Mouse (Mus musculus): ENCODE data around the gene Fgfr2.
"Not testable (repeated sequence)": the region's sequence is repeated elsewhere in the genome, so short reads cannot be mapped to it uniquely, and the experiment has no call there.

Fgfr2 gene

DNA sequence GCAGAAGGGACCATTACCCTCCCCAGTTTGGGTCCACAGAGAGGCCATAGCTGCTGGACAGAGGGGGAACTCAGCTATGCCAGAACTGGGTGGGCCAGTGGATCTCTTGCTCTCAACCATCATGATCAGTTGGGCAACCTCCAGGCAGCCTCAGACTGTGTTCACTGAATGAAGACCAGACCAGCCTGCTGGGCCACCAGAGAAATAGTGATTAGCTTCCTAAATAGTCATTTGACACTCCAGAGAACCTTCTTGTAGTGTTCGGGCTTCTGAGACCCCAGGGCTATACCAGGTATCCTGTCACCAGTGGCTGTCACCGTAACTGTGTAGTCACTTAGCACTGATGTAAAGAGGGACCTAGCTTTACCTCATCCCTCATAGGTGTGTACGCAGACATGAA is 440.8 kb downstream of the Fgfr2 start:
- no peak for DNase-seq

DNA sequence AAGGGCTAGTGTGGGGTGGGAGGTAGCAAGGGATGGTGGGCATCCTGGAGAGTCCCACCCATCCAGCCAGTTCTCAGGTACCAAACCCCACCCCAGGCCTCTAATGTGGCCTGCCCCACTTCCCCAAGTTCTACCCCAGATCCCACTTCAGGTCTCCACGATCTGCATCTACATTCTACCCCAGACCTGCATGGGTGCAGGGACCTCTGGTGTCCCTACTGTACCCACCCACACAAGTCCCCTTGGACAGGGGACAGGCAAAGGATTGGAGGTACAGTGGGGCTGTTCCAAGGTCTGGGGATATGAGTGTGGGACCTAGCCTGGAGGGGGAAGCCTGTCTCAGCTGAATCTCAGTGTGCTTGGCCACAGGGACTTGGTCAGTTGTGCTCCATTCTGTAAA is 441.3 kb downstream of the Fgfr2 start:
- DNase-seq, result no peak

DNA sequence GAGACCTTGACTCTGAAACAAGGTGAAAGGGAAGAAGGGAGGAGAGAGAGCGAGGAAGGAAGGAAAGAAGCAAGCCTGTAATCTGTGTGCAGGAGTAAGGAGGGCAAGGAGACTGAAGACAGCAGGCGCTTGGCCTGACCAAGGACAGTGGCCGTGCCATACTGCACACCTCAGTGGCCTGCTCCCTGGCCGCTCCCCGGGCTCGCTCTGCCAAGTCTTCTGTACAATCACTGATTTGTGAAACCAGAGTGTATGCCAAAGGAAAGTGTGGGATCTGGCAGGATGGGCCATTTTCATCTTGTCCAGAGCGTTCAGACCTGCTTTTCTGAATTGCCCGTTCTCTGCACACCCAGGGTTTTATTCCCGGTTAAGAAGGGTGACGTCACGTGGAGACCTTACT is 441.9 kb downstream of the Fgfr2 start:
- no peak for DNase-seq

DNA sequence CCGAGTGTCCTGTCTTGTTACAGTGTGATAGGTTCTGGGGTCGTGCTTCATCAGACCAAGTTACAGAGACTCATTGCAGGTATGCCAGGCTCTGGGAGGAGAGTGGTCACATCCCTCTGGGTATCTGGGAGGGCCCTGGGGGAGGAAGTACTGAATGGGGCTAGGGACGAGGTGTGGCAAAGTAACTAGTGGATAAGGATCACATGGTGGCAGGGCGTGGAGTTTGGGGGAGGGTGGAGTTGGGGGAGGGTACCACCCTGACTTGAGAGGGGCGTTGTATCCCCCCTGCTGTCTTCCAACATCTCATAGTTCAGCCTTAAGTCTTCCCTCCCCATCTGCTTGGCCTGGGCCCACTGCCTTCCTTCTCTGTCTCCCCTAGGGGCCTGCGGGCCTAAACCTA is 443.6 kb downstream of the Fgfr2 start:
- no peak for DNase-seq

DNA sequence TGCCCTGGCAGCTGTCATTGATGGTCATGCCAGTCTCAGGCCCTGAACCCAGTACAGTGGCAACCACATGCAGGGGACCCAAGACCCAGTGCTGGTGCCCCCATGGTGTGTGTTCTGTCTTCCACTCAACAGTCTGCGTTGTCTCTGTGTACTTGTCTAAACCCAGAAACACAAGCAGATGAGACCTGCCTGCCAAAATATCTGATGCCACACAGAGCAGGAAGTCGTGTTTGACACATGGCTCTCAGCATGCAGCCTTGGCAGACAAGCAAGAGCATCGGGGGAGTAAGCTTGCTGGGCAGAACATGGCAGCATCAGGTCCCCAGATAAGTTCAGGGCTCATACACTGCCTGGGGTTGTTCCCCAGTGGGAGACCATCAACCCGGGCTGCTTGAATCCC is 444.0 kb downstream of the Fgfr2 start:
- no peak for DNase-seq

DNA sequence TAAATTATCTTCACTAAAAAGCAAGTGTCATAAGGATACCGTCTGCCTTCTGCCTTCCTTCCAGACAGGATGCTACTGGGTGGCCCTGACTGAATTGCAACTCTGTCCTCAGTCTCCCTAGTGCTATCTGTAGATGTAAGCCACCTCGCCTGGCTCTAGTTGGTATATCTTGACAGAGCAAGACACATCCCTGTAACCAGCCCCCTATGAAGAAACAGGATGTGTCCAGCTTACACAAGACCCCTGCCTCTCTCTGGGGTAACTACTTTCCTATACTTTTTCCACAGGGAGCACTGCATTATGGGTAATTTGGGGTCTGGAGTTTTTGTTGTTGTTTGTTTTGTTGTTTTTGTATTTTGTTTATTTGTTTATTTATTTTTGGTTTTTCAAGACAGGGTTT is 447.2 kb downstream of the Fgfr2 start:
- DNase-seq, result no peak

DNA sequence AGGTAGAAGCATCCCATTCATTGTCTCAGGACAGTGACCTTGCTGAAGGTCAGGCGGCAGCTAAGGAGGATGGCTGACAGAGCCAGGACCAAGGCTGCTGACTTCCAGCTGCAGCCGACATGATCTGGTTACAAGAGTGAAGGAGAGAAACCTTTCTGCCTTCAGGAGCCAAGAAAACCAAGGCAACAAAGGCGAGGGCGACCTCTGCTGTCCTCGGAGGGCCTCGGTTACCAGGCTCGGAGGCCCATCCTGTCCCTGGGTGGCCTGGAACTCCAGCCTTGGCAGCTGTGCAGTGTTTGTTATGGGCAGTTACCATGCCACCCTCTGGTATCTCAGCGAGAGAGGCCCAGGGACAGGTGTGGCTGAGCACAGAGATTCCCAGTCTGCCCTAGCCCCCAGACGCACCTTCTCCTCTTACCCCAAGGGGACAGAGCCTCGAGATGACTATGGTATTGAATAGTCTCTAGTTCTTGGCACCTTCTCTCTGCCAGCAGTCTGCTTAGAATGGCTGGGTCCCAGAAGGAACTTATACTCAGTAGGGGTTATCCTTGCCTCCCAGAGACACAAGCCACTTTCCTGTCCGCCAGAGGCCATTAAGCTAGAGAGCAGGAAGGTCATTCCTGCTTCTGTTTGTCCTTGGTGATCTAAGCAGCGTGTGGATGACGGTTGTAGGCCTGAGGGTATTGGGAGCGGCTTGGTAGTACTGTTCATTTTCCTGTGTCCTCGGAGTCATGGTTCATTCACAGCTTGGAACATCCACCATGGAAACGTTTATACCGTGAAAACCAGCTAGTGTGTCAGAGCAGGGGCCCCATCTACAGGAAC is 449.0 kb downstream of the Fgfr2 start:
- no peak for DNase-seq

DNA sequence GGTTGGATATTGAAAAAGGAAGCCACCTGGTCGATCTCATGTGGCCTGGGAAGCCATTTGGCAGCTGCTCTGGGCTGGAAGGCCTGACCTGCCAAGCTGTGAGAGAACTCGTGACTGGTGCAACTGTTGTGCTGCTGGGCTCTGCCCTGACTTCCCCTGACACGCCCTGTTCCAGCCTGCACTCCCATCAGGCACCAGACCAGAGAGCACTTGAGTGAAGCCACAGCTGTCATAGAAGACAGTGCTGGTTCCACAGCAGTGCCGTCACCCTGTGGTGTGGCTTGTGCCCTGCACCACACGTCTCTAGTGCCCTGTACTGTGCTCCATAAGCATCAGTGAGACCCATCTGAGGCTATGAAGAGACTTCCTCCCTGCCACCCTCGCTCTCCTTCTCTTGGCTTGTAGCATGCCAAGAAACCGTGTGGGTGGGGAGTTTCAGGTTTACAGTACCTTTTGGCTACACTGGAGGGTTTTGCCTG is 450.6 kb downstream of the Fgfr2 start:
- DNase-seq, result no peak

DNA sequence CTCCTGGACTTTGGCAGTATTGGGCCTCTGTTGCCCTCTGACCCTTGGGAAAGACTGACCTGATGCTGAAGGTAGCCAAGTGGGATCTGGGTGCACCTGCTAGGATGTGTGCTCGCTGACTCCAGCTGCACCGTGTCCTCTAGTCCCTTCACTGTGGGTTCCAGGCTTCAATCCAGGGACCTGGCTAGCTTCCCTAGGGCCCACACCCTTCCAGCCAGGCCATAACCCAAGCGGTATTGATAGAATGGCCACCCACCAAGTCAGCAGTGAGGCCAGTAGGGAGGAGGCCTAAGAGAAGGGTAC is 452.3 kb downstream of the Fgfr2 start:
- DNase-seq, result no peak

DNA sequence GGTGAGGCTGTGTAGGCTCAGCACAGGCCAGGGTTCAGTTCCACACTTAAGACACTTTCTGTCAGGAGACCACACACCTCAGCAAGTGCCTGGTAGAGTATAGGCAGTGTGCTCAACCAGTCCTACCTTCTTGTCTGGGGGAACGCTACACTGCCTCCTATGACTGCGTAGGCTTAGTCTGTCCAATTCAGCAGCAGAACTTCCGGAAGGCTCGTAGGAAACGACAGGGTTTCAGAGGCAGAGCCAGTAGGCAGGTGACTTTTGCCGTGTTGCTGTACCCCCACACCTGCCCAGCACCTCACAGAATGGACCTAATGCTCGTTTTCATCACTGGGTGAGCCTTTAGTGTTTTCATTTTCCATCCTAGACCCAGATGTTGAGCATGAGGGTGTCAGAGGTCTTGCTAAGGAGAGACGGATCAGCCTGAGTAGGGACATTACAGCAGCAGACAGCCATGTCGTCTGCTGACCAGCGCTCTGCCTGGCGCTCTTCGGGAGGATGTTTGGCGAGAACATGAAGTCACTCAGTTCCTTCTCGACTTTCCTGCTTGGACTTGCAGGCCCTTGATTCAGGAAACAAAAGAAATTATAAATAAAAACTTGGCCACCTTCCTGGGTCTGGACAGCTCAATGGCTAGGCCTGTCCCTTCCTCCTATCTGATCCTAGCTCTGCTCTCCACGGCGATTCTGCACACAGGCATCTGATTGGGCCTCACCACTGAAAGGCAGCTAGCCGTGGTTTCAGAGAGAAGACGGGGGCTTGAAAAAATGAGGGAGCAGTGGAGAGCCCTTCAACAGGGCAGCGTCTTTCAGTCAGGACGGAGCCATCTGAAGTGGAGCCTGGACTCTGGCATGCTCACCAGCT is 452.9 kb downstream of the Fgfr2 start:
- no peak for DNase-seq

DNA sequence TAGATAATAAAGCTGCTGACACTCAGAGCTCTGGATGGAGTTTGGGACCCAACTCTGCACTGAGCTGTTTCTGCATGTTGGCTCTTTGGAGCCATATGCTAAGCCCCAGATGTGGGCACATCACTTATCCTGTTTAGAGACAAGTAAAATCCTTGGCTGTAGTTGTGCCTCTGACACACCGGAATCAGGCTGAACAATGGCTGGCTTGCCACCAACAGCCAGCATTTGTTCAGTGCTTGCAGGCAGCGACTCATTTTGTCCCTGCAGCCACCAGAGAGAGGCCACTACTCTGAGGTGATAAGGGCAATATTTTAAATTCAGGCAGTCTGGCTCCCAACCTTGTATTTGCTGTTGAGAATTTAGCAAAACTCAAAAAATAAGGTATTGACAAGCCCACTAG is 454.5 kb downstream of the Fgfr2 start:
- DNase-seq, result no peak

DNA sequence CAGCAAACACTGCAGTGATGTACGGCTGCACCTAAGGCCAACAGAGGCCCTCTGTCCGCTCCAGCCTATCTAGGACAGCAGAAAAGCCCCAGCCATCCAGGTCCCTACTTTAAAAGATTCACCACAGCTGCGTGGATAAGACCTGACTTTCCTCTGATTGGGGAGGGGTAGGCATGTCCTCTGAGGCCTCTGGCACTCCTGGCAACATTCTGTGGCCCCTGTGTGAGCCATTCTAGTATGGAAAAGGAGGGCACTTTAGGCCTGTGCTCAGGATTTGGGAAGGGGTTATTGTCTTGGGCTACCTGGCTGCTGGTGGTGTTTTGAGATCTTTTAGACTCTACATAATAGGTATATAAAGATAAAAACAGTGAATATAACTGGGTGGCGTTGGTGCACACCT is 456.6 kb downstream of the Fgfr2 start:
- DNase-seq, result no peak

DNA sequence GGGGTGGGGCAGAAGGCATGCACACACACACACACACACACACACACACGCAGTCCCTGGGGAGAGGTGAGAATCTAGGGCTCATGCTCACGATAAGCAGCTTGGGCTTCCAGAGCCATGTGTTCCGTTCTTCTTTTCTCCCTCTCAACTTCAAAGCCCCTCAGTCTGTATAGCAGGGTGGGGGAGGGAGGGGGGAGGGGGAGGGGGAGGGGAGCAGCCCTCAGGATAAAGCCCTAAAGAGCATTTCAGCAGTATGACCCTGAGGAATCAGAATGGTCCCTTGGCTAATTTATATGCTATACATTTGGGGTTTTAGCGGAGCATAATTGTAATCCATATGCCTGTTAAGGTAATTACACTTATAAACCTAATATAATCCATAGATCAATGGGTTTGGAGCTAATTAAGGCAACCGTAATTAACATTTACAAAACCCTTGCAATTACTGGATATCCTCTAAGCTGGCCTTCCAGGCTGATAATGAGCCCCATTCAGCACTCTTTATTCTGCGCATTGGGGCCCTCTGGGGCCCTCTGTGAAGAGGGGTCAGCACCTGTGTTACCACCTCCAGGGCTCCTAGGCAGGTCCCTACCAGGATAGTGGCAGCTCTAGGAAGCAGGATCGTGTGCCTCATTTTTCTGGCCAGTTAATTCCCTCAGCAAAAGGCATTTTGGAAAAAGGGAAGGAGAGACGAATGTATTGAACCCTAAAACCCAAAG is 457.3 kb downstream of the Fgfr2 start:
- DNase-seq, result no peak

DNA sequence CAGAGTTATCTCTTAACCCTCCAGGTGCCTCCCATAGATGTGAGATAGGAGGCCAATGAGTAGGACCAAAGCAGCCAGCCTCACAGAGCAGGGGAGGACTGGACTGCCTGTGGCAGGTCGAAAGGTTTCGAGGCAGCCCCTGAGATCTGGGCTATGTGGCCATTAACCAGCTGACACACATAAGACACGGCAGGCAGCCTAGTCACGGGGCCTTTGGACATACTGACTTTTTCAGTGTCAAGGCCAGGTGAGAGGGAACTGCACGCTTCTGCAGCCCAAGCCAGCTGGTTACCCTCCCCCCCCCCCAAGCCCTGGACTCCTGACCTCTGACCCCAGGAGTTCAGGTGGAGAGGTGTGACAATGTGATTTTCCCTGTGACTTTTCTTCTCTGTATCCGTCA is 458.3 kb downstream of the Fgfr2 start:
- no peak for DNase-seq

DNA sequence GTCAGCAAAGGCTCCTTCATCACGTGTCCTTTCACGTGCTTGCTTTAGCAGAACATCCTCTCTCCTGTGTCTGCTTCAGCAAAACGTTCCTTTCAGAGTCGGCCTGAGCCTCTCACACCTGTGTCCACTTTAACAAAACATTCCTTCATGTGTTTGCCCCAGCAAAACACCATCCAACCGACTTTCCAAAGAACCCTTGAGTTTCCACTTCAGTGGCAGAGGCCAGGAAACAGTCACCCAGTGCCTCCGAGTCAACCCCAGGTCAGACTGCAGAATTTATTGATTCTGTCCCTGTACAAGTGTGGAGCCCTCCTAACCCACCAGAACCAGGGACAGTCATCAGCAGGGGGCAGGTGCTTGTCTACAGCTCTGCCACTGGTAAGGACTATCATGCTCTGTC is 460.3 kb downstream of the Fgfr2 start:
- not testable (repeated sequence) for DNase-seq

DNA sequence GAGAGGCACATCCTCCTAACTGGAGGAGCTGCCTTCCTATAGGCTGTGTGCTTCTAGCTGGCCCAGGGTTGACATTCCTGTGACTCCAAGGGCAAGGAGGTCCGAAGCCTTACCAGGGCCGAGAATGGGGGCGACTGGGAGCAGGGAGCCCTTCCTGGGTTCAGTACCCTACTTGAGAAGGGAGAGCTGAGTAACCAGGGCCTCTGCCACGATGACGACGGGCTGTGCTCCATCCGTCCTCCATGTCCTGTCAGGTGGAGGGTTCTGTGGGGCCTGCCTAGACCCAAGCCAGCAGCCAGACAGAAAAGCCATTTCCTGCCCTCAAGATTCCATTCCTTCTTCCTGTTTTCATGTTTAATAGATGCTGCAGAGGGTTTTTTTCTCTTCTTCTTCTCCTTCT is 463.5 kb downstream of the Fgfr2 start:
- no peak for DNase-seq

DNA sequence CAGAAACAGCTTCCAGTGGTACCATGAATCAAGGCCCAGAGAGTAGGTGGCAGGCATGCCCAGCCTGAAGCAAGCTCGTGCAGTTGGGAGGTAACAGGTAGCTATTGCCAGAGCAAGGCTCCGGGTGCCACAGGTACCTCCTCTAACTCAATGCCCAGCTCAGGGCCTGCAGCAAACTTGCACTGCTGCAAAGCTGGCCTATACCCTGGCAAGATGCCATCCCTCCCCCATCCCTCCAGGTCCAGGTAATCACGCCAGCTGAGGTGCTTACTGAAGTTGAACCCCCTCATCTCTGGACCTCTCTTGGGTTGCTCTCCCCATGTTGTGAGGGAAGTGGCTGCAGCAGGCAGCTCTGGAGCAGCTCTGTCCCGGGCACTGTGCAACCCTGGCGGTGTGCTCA is 464.5 kb downstream of the Fgfr2 start:
- DNase-seq, result no peak

DNA sequence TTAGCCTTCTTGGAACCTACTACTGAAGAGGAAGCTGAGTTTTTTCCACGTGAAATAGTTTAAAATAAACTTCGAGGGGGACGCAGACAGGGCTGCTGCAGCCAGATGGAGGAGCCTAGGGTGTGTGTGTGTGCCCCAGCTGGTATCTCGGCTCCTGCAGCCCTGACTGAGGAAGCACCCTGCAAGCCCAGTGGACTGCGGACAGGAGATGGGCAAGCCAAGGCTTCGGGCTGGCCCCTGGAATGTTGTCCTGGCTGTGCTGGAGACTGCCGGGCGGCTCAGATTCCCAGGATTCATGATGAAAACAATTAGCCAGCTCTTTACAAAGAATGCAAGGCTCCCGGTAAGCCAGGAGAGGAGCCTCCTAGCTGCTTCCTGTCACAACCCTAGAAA is 465.1 kb downstream of the Fgfr2 start:
- DNase-seq, result no peak

DNA sequence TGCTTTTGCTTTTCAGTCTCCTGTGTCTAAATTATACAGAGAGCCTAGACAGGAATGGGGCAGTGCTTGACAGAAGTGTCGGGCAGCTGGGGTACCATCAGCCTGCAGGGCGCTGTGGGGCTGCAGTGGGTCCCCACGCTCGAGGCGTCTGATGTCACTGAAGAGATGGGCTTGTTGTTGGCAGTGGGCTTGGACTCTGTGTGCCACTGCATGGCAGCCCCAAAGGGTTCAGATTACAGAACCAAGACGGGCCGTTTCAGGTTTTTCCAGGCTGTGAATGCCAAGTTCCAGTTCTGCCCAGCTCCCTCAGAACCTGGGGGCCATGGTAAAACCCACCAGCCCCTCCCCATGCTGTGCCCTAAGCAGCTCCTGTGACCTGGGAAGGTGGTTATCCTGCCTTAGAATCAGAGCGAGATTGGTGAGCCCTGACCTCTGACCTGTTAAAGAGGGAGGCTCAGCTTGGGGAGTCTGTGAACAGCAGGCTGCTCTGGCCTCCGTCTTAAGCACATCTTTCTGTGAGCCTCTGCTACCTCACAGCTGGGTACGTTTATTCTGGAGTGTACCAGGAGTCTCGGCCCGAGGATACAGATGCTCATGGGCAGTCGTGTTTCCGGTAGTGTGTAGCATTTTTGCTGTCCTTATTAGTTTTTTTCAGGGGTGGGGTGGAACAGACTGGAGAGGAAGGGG is 465.6 kb downstream of the Fgfr2 start:
- no peak for DNase-seq

DNA sequence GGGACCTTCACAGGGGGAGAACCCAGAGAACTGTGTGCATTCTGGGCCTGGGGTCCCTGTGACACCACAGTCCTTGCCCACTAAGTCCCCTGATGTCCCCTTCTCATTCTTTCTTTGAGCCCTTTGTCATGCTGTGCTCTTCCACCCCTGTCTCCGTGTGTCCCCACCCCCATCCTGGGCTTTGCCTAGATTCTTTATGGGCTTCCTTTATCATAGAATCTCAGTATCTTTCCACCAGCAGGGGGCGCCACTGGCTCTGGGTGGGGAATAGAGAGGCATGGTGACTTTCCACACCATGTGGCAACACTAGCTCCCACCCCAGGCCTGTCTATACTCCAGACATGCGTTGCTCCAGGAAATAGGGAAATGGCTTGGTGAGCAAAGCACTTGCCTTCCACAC is 466.6 kb downstream of the Fgfr2 start:
- peak; percentile 96 for DNase-seq

DNA sequence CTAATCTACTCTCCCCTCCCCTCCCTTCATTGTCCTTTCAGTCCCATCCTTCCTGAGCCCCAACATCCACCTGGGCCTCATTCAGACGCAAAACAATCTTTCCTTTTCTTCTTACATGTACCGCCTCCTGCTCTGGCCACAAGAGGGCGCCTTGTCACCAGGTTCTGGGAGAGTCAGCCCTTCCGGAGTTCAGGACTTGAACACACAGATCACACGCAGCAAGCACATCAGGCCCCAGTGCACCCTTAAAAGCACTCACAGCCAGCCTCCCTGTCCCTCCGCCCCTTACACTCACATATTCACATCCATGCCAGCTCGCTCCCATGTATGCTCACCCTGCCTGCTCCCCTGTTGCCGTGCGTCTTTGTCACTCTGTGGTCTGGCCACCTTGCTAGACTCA is 467.1 kb downstream of the Fgfr2 start:
- peak; percentile 95 for DNase-seq

DNA sequence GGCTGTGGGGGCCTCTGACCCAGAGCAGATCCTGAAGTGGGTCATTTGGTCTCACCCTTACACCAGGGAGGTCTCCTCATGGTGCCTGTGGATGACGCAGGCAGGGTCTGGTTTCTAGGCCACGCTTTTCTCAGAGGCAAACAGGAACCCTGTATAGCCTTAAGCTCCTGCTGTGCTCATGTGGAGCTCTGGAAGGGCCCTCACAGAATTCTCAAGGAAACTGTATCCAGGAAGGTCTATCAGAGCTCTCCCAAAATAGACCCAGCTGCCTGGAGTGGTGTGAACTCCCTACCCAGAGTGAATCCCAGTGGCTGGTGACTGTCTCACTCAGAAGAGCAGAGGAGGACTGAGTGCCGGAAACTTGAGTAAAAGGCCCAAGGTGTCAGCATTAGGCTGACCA is 468.7 kb downstream of the Fgfr2 start:
- DNase-seq, result no peak

DNA sequence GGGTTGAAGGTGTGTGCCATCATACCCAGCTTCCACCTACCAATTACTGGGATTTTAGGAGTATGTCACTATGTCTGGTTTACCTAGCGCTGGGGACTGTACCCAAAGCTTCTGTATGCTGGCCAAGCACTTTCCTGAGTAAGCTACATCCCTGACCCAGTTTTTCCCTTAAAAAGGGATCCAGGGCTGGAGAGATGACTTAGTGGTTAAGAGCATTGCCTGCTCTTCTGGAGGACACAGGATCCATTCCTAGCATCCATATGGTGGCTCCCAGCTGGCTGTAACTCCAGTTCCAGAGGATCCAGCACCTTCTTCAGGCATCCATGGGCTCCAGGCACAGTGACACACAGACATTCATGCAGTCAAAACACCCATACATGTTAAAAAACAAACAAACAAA is 476.6 kb downstream of the Fgfr2 start:
- no peak for DNase-seq

Measured in right cerebral cortex, postnatal 4 days (tissue).